Mouse (Mus musculus) embryonic facial prominence, embryonic 11.5 days (tissue): Measurements from ENCODE around the gene Znhit3. TPM values are rescaled to one million over a fixed set of nuclear protein-coding genes. Genes with fewer than 3 reads are reported as not detected.
"Not testable (repeated sequence)": the region's sequence is repeated elsewhere in the genome, so short reads cannot be mapped to it uniquely, and the experiment has no call there.

Experiments
- ATAC-seq: fragments of 200-750 bp; cut with Nextera tagmentation; replicated peaks from 2 replicates; pipeline ENCODE4 v1.8.0; 2017; ENCODE audit warnings: low read depth; ENCODE audit not compliant: insufficient number of reproducible peaks, low FRiP score, low TSS enrichment
- DNase-seq: peaks from one replicate; pipeline ENCODE4 v3.0.0-alpha.2; 2015; ENCODE audit warnings: low spot score
- H3K27ac ChIP-seq: fragments of 300-500 bp; sonication (generic); replicated peaks from 2 replicates; pipeline ENCODE4 v1.5.1; 2014; ENCODE audit warnings: mild to moderate bottlenecking, low read depth, low read length, control low read depth
- H3K27me3 ChIP-seq: fragments of 300-500 bp; sonication (generic); 2 replicates; pipeline ENCODE4 v1.6.1; 2014; ENCODE audit warnings: mild to moderate bottlenecking, low read length, moderate library complexity, mixed read lengths; ENCODE audit not compliant: control insufficient read depth, insufficient read depth
- H3K36me3 ChIP-seq: fragments of 300-500 bp; sonication (generic); replicated peaks from 2 replicates; pipeline ENCODE4 v1.6.1; 2014; ENCODE audit warnings: low read depth, mild to moderate bottlenecking, low read length, moderate library complexity, mixed read lengths; ENCODE audit not compliant: control insufficient read depth, insufficient read depth
- H3K4me1 ChIP-seq: fragments of 300-500 bp; sonication (generic); 2 replicates; pipeline ENCODE4 v1.6.1; 2014; ENCODE audit warnings: low read length, mixed read lengths; ENCODE audit not compliant: control insufficient read depth, insufficient read depth
- H3K4me2 ChIP-seq: fragments of 300-500 bp; sonication (generic); 2 replicates; pipeline ENCODE4 v1.6.1; 2014; ENCODE audit warnings: low read depth, mild to moderate bottlenecking, control low read depth, low read length, moderate library complexity
- H3K4me3 ChIP-seq: fragments of 300-500 bp; sonication (generic); 2 replicates; pipeline ENCODE4 v1.5.1; 2014; ENCODE audit warnings: low read depth, low read length, control low read depth
- H3K9ac ChIP-seq: fragments of 300-500 bp; sonication (generic); replicated peaks from 2 replicates; pipeline ENCODE4 v1.6.1; 2014; ENCODE audit warnings: mild to moderate bottlenecking, control low read depth, low read length
- H3K9me3 ChIP-seq: fragments of 300-500 bp; sonication (generic); replicated peaks from 2 replicates; pipeline ENCODE4 v1.6.1; 2016; ENCODE audit warnings: mild to moderate bottlenecking, low read length, inconsistent platforms, mixed read lengths; ENCODE audit not compliant: control insufficient read depth
- WGBS: fragments of 180-500 bp; shearing (Covaris S2); extraction: QIAGEN DNeasy Blood & Tissue Kit; methylation state at CpG from one replicate; pipeline ENCODE4 v1.1.7; 2014; 5-methylcytosine and 5-hydroxymethylcytosine counted together
- polyA plus RNA-seq: library from polyadenylated mRNA; unstranded; fragments of >200 nt; fragmentation: Nextera tagmentation; extraction: Ambion mirVana; gene quantifications from 2 replicates; pipeline ENCODE4 v1.2.1, GENCODE M21; 2014

The Znhit3 gene
- polyA plus RNA-seq, 1 experiment from 2014 or later = 77.0 TPM

DNA sequence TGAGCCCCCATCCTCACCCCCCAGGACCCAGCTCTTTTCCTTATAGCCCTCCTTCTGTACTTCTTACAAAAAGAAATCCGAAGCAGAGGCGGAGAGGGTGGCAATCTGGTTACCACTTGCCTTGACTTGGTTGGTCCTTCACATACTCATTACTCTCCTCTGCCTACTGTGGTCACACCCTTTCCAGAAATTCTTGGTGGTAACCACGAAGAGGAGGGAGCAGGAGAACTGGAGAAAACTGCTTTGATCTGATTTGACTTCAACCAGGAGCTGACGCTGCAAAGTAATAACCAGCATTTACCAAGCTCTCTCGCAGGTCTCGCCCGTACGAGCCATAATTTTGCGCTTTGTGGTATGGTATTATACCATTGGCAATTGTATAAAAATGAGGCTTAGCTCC is 35.2 kb downstream of the Znhit3 start:
- Histone ChIP-seq H3K4me1 (no peaks in the 10 kb centered on the region), H3K27ac (peak overlapping the region; percentile 52; the same call in 1 of the 2 replicates), H3K9ac (peak overlapping the region; percentile 86), H3K27me3 (no peaks in the 10 kb centered on the region), H3K36me3 (peaks cover 3% of the 10 kb centered on the region), H3K4me3 (peak overlapping the region; percentile 71), H3K4me2 (peak overlapping the region; percentile 94), H3K9me3 (no peaks in the 10 kb centered on the region)
- ATAC-seq = no peak
- DNase-seq = no peak
- WGBS = 56% methylated on average over 9 of the region's 9 CpGs

DNA sequence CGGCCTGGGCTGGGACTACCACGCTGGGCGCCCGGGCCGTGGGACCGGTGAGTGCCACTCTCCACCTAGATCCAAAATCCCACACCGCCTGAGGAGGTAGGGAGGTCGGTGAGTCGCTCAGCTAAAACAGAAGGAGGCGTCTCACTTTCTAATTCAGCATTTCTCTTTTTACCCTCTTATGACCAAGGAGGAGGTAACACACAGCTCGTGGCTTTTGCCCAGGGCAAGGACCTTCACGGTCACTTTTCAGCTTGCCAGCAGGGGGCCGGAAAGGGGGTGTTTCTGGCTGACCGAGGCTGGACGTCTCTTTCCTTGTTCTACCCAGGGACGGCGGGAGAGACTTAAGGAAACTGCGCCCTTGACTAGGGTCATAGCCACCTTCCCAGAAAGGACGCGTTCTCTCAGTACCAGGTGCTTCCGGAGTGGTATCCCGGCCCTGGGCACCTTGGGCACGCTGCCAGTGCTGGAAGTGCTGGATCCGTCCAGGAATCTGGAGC is 35.7 kb downstream of the Znhit3 start:
- peaks cover 3% of the 10 kb centered on the region for H3K36me3 ChIP-seq
- peak overlapping the region; percentile 52 for H3K27ac ChIP-seq
- under 1% methylated on average over 24 of the region's 24 CpGs for WGBS
- H3K4me3 ChIP-seq = peak overlapping the region; percentile 71
- DNase-seq (peak; percentile 70), ATAC-seq (no peak; the same call in 1 of the 2 replicates)
- H3K9ac ChIP-seq = peak overlapping the region; percentile 86
- peak overlapping the region; percentile 94 for H3K4me2 ChIP-seq
- no peaks in the 10 kb centered on the region for H3K27me3 ChIP-seq
- no peaks in the 10 kb centered on the region for H3K9me3 ChIP-seq
- no peaks in the 10 kb centered on the region for H3K4me1 ChIP-seq

DNA sequence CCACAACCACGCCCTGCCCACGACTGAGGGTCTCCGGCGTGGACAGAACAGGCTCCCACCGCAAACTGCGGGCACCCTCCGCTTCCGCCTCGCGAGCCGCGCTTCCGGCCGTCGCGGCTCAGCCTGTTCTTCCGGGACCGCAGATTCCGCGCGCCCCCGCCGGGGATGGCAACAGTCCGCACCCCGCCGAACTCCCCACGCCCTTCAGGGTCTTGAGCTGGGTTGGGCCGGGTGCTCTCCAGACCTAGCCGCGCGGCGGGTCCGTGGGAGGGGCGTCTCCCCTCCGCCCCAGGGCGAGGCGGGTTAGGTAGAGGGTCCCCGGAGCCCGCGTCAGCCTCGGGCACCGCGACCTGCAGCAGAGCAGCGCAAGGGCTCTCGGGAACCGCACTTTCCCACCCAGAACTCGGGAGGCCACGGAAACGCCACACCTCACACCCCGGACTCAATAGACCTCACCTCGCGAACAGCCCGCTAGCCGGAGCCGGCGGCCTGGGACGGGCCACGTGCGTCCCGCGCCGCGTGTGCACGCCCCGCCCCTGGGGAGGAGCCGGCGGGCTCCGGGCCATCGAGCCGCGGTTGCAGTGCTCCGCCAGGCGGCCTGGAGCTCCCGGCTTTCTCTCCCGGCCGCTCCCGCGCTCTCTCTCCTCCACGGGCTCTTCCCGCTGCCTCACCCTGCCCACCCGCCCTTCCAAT is 36.2 kb downstream of the Znhit3 start, which contains the start of the genes Myo19 and Pigw:
TSS of gene Myo19 (plus strand) at position 377 of the 693 bp plus-strand sequence.
TSS of gene Pigw (minus strand) at position 514 of the 693 bp plus-strand sequence.
- Histone ChIP-seq H3K27ac (peak within 1 kb of the TSS; percentile 60), H3K4me1 (no peaks in the 10 kb centered on the region), H3K4me2 (peak within 1 kb of the TSS; percentile 94), H3K4me3 (peak within 1 kb of the TSS; percentile 71), H3K9me3 (no peaks in the 10 kb centered on the region), H3K27me3 (no peaks in the 10 kb centered on the region), H3K9ac (peak within 1 kb of the TSS; percentile 86), H3K36me3 (no peaks in the 10 kb centered on the region; the same call in 1 of the 2 replicates)
- DNase-seq (peak; percentile 89), ATAC-seq (peak; percentile 90)
- WGBS = under 1% methylated on average over 78 of the region's 81 CpGs

DNA sequence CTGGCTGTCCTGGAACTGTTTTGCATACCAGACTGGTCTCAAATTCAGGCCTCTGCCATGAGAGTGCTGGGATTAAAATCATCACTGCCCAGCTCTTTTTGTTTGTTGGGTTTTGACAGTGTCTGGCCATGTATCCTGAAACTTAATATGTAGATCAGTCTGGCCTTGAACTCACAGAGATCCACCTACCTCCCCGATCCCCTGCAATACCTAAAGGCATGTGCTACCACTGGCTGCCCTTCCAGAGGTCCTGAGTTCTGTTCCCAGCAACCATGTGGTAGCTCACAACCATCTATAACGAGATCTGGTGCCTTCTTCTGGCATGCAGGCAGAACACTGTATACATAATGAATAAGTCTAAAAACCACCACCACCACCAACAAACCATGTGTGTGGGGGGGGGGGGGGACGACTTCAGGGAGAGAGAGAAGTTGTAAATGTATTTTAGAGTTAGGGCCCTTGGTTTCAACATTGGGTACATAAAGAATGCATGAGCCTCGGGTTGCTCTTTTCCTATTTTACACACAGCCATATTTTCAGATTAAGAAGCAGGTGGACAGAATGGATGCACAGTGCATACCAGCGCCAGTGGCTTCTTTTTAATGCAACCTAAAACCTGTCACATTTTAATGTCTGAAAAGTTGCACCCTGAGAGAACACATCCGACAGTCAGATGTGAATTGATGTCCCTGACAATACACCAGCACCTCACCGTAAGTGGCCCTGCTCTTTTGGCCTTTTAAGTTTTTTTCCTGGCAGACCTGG is 37.0 kb downstream of the Znhit3 start:
- Histone ChIP-seq H3K9me3 (no peaks in the 10 kb centered on the region), H3K4me1 (no peaks in the 10 kb centered on the region), H3K4me2 (peak overlapping the region; percentile 94), H3K36me3 (no peaks in the 10 kb centered on the region), H3K27me3 (no peaks in the 10 kb centered on the region), H3K4me3 (peak overlapping the region; percentile 71), H3K27ac (no peak overlapping the region; the same call in 1 of the 2 replicates), H3K9ac (peak overlapping the region; percentile 86)
- WGBS = 25% methylated on average over 6 of the region's 7 CpGs
- no peak for DNase-seq
- no peak for ATAC-seq

DNA sequence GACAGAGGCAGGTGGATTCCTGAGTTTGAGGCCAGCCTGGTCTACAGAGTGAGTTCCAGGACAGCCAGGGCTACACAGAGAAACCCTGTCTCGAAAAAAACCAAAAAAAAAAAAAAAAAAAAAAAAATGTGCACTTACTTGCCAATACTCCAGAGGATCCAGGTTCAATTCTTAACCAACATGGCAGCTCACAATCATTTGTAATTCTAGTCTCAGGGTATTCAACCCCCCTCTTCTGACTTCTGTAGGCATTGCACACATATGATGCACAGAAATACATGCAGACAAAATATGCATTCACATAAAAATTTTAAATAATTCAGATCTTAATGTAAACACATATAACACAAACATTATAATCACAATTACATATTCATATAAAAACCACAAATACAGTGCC is 40.1 kb downstream of the Znhit3 start:
- not testable (repeated sequence) for H3K36me3 ChIP-seq, H3K27me3 ChIP-seq, H3K9me3 ChIP-seq, H3K4me1 ChIP-seq, DNase-seq, ATAC-seq, H3K9ac ChIP-seq, H3K27ac ChIP-seq, H3K4me3 ChIP-seq, H3K4me2 ChIP-seq
- WGBS = no CpG with 5 or more reads among the region's 1 CpGs

DNA sequence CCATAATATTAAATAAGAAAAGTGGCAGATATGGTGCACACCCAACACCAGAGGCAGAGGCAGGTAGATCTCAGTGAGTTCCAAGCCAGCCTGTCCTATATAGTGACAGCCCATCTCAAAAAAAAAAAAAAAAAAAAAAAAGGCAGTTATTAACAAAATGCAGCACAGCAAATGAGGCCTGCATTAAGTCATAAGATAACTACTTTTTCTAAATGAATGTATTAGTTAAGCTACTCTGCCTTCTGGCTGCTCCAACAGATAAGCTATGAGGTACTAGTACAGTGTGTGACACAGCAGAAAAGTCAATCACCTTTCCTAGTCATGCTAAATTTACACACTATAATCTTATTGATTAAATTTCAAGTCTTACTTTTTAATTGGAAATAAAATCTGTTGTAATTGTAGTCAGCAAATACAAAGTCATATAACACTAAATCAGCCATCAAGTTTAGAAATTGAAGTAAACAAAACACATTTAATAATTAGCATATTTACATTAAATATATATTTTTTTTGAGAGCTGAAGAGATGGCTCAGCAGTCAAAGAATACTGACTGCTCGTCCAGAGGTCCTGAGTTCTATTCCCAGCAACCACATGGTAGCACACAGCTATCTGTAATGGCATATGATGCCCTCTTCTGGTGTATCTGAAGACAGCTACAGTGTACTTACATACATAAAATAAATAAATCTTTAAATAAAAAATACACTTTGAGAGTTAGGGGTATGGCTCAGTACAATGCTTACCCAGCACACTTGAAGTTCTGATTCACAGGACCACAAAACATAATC is 42.9 kb downstream of the Znhit3 start:
- no peak overlapping the region for H3K4me2 ChIP-seq
- H3K9ac ChIP-seq = no peak overlapping the region
- no peak overlapping the region for H3K27ac ChIP-seq
- DNase-seq (no peak), ATAC-seq (no peak)
- H3K4me3 ChIP-seq = no peak overlapping the region
- no peaks in the 10 kb centered on the region for H3K9me3 ChIP-seq
- H3K27me3 ChIP-seq = no peaks in the 10 kb centered on the region
- no peaks in the 10 kb centered on the region for H3K4me1 ChIP-seq
- H3K36me3 ChIP-seq = no peaks in the 10 kb centered on the region
- 66% methylated on average over 1 of the region's 1 CpGs for WGBS

DNA sequence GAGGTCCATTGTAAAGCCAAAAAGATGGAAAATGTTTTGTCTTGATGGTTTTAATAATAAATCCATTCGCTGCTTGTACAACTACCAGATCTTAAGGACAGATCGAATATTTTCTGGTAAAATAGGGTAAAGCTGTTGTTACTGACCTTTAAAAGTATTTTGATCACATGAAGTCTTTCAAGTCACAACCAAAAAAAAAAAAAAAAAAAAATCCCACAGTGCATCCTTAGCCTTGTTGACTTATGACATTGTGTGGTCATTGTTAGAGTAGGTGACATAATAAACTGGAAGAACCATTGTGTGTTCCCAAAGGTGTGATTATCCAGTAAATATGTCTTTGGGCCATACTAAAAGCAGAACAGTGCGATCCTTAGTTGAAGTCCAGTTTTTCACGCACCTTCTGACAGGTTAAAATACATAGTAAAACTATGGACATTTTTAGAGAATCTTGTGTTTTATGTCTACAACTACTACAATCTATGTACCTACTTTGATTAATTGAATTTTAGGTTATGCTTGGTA is 44.6 kb downstream of the Znhit3 start:
- H3K27ac ChIP-seq = no peak overlapping the region
- no peak for ATAC-seq
- DNase-seq = no peak
- peak overlapping the region; percentile 66 for H3K4me2 ChIP-seq
- no peaks in the 10 kb centered on the region for H3K9me3 ChIP-seq
- H3K9ac ChIP-seq = peak overlapping the region; percentile 93
- H3K4me1 ChIP-seq = no peaks in the 10 kb centered on the region
- no peaks in the 10 kb centered on the region for H3K36me3 ChIP-seq
- H3K4me3 ChIP-seq = peak overlapping the region; percentile 81
- WGBS = 79% methylated on average over 4 of the region's 4 CpGs
- H3K27me3 ChIP-seq = no peaks in the 10 kb centered on the region
